Mouse (Mus musculus): ENCODE data around the gene Hdac10. TPM values are rescaled to one million over a fixed set of nuclear protein-coding genes. Genes with fewer than 3 reads are reported as not detected.

Hdac10 gene
- polyA plus RNA-seq, 1 experiment from 2014 or later, result 13.0 TPM

GRCm38 (mm10) chr15:89145813-89146350 is 17.4 kb upstream of the Hdac10 start:
- Histone ChIP-seq H3K36me3 (ENCODE audit: control insufficient read depth, insufficient read depth, low read length) (peaks cover 2% of the 10 kb centered on the region; the same call in 1 of the 2 replicates), H3K9me3 (ENCODE audit: control insufficient read depth, low read length) (no peaks in the 10 kb centered on the region), H3K4me3 (ENCODE audit: low read depth, low read length) (no peak overlapping the region), H3K4me1 (ENCODE audit: control insufficient read depth, insufficient read depth, low read length) (peaks cover 19% of the 10 kb centered on the region), H3K4me2 (ENCODE audit: low read depth) (peak overlapping the region; percentile 88; the same call in 1 of the 2 replicates), H3K27ac (ENCODE audit: low read depth, low read length) (no peak overlapping the region), H3K9ac (ENCODE audit: low read length) (no peak overlapping the region), H3K27me3 (ENCODE audit: control insufficient read depth, insufficient read depth, low read length) (peaks cover 12% of the 10 kb centered on the region; the same call in 1 of the 2 replicates)
- ATAC-seq (ENCODE audit: insufficient read depth, low FRiP score, low TSS enrichment) (no peak), DNase-seq (ENCODE audit: low spot score) (no peak)
- 77% methylated on average over 24 of the region's 24 CpGs for WGBS

- no peak overlapping the region for H3K4me2 ChIP-seq (ENCODE audit: low read depth)
- H3K36me3 ChIP-seq (ENCODE audit: control insufficient read depth, insufficient read depth, low read length), result peaks cover 2% of the 10 kb centered on the region; the same call in 1 of the 2 replicates
- H3K9ac ChIP-seq (ENCODE audit: low read length), result no peak overlapping the region
- no peak for DNase-seq (ENCODE audit: low spot score)
- no peaks in the 10 kb centered on the region for H3K9me3 ChIP-seq (ENCODE audit: control insufficient read depth, low read length)
- WGBS, result 91% methylated on average over 11 of the region's 11 CpGs
- H3K27ac ChIP-seq (ENCODE audit: low read depth, low read length), result no peak overlapping the region
- H3K27me3 ChIP-seq (ENCODE audit: control insufficient read depth, insufficient read depth, low read length), result peaks cover 12% of the 10 kb centered on the region; the same call in 1 of the 2 replicates
- H3K4me1 ChIP-seq (ENCODE audit: control insufficient read depth, insufficient read depth, low read length), result peaks cover 18% of the 10 kb centered on the region
- H3K4me3 ChIP-seq (ENCODE audit: low read depth, low read length), result no peak overlapping the region
- no peak for ATAC-seq (ENCODE audit: insufficient read depth, low FRiP score, low TSS enrichment)
Observed at GRCm38 (mm10) chr15:89144965-89145364, 16.5 kb upstream of the Hdac10 start.

- H3K4me1 ChIP-seq (ENCODE audit: control insufficient read depth, insufficient read depth, low read length), result peaks cover 13% of the 10 kb centered on the region
- ATAC-seq (ENCODE audit: insufficient read depth, low FRiP score, low TSS enrichment), result no peak
- H3K4me3 ChIP-seq (ENCODE audit: low read depth, low read length), result no peak overlapping the region
- 92% methylated on average over 2 of the region's 2 CpGs for WGBS
- no peak overlapping the region for H3K9ac ChIP-seq (ENCODE audit: low read length)
- no peaks in the 10 kb centered on the region for H3K9me3 ChIP-seq (ENCODE audit: control insufficient read depth, low read length)
- H3K27me3 ChIP-seq (ENCODE audit: control insufficient read depth, insufficient read depth, low read length), result peaks cover 9% of the 10 kb centered on the region; the same call in 1 of the 2 replicates
- no peak overlapping the region for H3K27ac ChIP-seq (ENCODE audit: low read depth, low read length)
- no peak overlapping the region for H3K4me2 ChIP-seq (ENCODE audit: low read depth)
- DNase-seq (ENCODE audit: low spot score), result no peak
- peaks cover 2% of the 10 kb centered on the region; the same call in 1 of the 2 replicates for H3K36me3 ChIP-seq (ENCODE audit: control insufficient read depth, insufficient read depth, low read length)
Observed at GRCm38 (mm10) chr15:89143134-89143533, 14.6 kb upstream of the Hdac10 start.

GRCm38 (mm10) chr15:89141905-89142304 is 13.4 kb upstream of the Hdac10 start:
- no peak overlapping the region for H3K4me2 ChIP-seq (ENCODE audit: low read depth)
- H3K27me3 ChIP-seq (ENCODE audit: control insufficient read depth, insufficient read depth, low read length), result 0 out of 2 replicates have a peak, but pooled peaks cover 4% of the 10 kb centered on the region
- 74% methylated on average over 4 of the region's 4 CpGs for WGBS
- H3K9ac ChIP-seq (ENCODE audit: low read length), result no peak overlapping the region
- no peak for DNase-seq (ENCODE audit: low spot score)
- no peaks in the 10 kb centered on the region for H3K9me3 ChIP-seq (ENCODE audit: control insufficient read depth, low read length)
- no peak overlapping the region for H3K27ac ChIP-seq (ENCODE audit: low read depth, low read length)
- ATAC-seq (ENCODE audit: insufficient read depth, low FRiP score, low TSS enrichment), result no peak
- H3K4me1 ChIP-seq (ENCODE audit: control insufficient read depth, insufficient read depth, low read length), result peaks cover 9% of the 10 kb centered on the region
- H3K36me3 ChIP-seq (ENCODE audit: control insufficient read depth, insufficient read depth, low read length), result peaks cover 2% of the 10 kb centered on the region; the same call in 1 of the 2 replicates
- H3K4me3 ChIP-seq (ENCODE audit: low read depth, low read length), result no peak overlapping the region

GRCm38 (mm10) chr15:89141443-89141842 is 12.9 kb upstream of the Hdac10 start:
- no peak for DNase-seq (ENCODE audit: low spot score)
- Histone ChIP-seq H3K27ac (ENCODE audit: low read depth, low read length) (no peak overlapping the region), H3K9me3 (ENCODE audit: control insufficient read depth, low read length) (no peaks in the 10 kb centered on the region), H3K4me1 (ENCODE audit: control insufficient read depth, insufficient read depth, low read length) (peaks cover 5% of the 10 kb centered on the region), H3K4me2 (ENCODE audit: low read depth) (no peak overlapping the region), H3K9ac (ENCODE audit: low read length) (no peak overlapping the region), H3K27me3 (ENCODE audit: control insufficient read depth, insufficient read depth, low read length) (0 out of 2 replicates have a peak, but pooled peaks cover 4% of the 10 kb centered on the region), H3K4me3 (ENCODE audit: low read depth, low read length) (no peak overlapping the region), H3K36me3 (ENCODE audit: control insufficient read depth, insufficient read depth, low read length) (peaks cover 2% of the 10 kb centered on the region; the same call in 1 of the 2 replicates)
- 26% methylated on average over 5 of the region's 5 CpGs for WGBS
- ATAC-seq (ENCODE audit: insufficient read depth, low FRiP score, low TSS enrichment), result 0 out of 2 replicates have a peak, but pooled peaks have one; percentile 3

- peak; percentile 72 for DNase-seq (ENCODE audit: low spot score)
- peak within 1 kb of the TSS; percentile 98 for H3K4me2 ChIP-seq (ENCODE audit: low read depth)
- peak within 1 kb of the TSS; percentile 75 for H3K9ac ChIP-seq (ENCODE audit: low read length)
- H3K4me3 ChIP-seq (ENCODE audit: low read depth, low read length), result peak within 1 kb of the TSS; percentile 59
- no peaks in the 10 kb centered on the region for H3K9me3 ChIP-seq (ENCODE audit: control insufficient read depth, low read length)
- WGBS, result 0% methylated on average over 21 of the region's 21 CpGs
- H3K27me3 ChIP-seq (ENCODE audit: control insufficient read depth, insufficient read depth, low read length), result no peaks in the 10 kb centered on the region
- ATAC-seq (ENCODE audit: insufficient read depth, low FRiP score, low TSS enrichment), result peak; percentile 70
- peaks cover 4% of the 10 kb centered on the region; the same call in 1 of the 2 replicates for H3K4me1 ChIP-seq (ENCODE audit: control insufficient read depth, insufficient read depth, low read length)
- H3K36me3 ChIP-seq (ENCODE audit: control insufficient read depth, insufficient read depth, low read length), result no peaks in the 10 kb centered on the region
- H3K27ac ChIP-seq (ENCODE audit: low read depth, low read length), result no peak within 1 kb of the TSS
Observed at GRCm38 (mm10) chr15:89140659-89141252, 12.3 kb upstream of the Hdac10 start, which contains the start of gene Mapk12. Gene Mapk12, minus strand, starts transcription at chr15:89140703.

GRCm38 (mm10) chr15:89140048-89140658 is 11.7 kb upstream of the Hdac10 start:
- H3K4me2 ChIP-seq (ENCODE audit: low read depth), result peak overlapping the region; percentile 98
- H3K36me3 ChIP-seq (ENCODE audit: control insufficient read depth, insufficient read depth, low read length), result no peaks in the 10 kb centered on the region
- WGBS, result 0% methylated on average over 41 of the region's 53 CpGs
- peak overlapping the region; percentile 75 for H3K9ac ChIP-seq (ENCODE audit: low read length)
- no peak overlapping the region for H3K27ac ChIP-seq (ENCODE audit: low read depth, low read length)
- no peaks in the 10 kb centered on the region for H3K27me3 ChIP-seq (ENCODE audit: control insufficient read depth, insufficient read depth, low read length)
- H3K4me3 ChIP-seq (ENCODE audit: low read depth, low read length), result peak overlapping the region; percentile 59
- peaks cover 4% of the 10 kb centered on the region; the same call in 1 of the 2 replicates for H3K4me1 ChIP-seq (ENCODE audit: control insufficient read depth, insufficient read depth, low read length)
- DNase-seq (ENCODE audit: low spot score), result peak; percentile 48
- no peaks in the 10 kb centered on the region for H3K9me3 ChIP-seq (ENCODE audit: control insufficient read depth, low read length)
- ATAC-seq (ENCODE audit: insufficient read depth, low FRiP score, low TSS enrichment), result peak; percentile 64

- no peaks in the 10 kb centered on the region for H3K9me3 ChIP-seq (ENCODE audit: control insufficient read depth, low read length)
- H3K27ac ChIP-seq (ENCODE audit: low read depth, low read length), result no peak overlapping the region
- 94% methylated on average over 6 of the region's 6 CpGs for WGBS
- no peaks in the 10 kb centered on the region for H3K27me3 ChIP-seq (ENCODE audit: control insufficient read depth, insufficient read depth, low read length)
- DNase-seq (ENCODE audit: low spot score) (no peak), ATAC-seq (ENCODE audit: insufficient read depth, low FRiP score, low TSS enrichment) (no peak)
- peaks cover 4% of the 10 kb centered on the region; the same call in 1 of the 2 replicates for H3K4me1 ChIP-seq (ENCODE audit: control insufficient read depth, insufficient read depth, low read length)
- H3K4me3 ChIP-seq (ENCODE audit: low read depth, low read length), result no peak overlapping the region
- no peak overlapping the region for H3K4me2 ChIP-seq (ENCODE audit: low read depth)
- no peak overlapping the region for H3K9ac ChIP-seq (ENCODE audit: low read length)
- H3K36me3 ChIP-seq (ENCODE audit: control insufficient read depth, insufficient read depth, low read length), result no peaks in the 10 kb centered on the region
Observed at GRCm38 (mm10) chr15:89138531-89138930, 10.0 kb upstream of the Hdac10 start.

Data from neural tube, embryonic 11.5 days (tissue).